Mouse (Mus musculus): ENCODE results near the gene Zc3h4.

GRCm38 (mm10) chr7:16455016-16455415 lies 54.3 kb downstream of the Zc3h4 start:
- TF ChIP-seq POLR2A (IDR thresholded peaks at IDR 0.05; ENCODE audit: borderline replicate concordance, control insufficient read depth, low read depth, low read length) (no peak), CTCF (IDR thresholded peaks at IDR 0.05; ENCODE audit: control insufficient read depth, insufficient read depth, low read length) (no peak)
